Mouse (Mus musculus) spleen, adult 2 months (tissue): ENCODE data around the gene Vwa5b2. TPM values are rescaled to one million over a fixed set of nuclear protein-coding genes. Genes with fewer than 3 reads are reported as not detected.

ENCODE experiments used
- DNase-seq, 2 experiments: peaks; one replicate each; pipeline versions ENCODE4 v3.0.0 to v3.0.0-alpha.2; 2012 to 2021; ENCODE audit warnings: low spot score in 2 of 2, low read depth in 1 of 2
- H3K27ac ChIP-seq: fragments of 200-500 bp; 2 replicates; pipeline ENCODE4 v1.5.1; 2012; ENCODE audit warnings: low read length, inconsistent platforms; ENCODE audit not compliant: insufficient read depth
- H3K27me3 ChIP-seq: fragments of 200-500 bp; 2 replicates; pipeline ENCODE4 v1.6.1; 2012; ENCODE audit warnings: mild to moderate bottlenecking, moderate library complexity, low read length, inconsistent platforms; ENCODE audit not compliant: control insufficient read depth, insufficient read depth
- H3K36me3 ChIP-seq: fragments of 200-500 bp; 2 replicates; pipeline ENCODE4 v1.6.1; 2012; ENCODE audit warnings: mild to moderate bottlenecking, low read length, inconsistent platforms; ENCODE audit not compliant: control insufficient read depth, insufficient read depth
- H3K4me1 ChIP-seq: fragments of 200-500 bp; 2 replicates; pipeline ENCODE4 v1.6.1; 2011; ENCODE audit warnings: inconsistent platforms; ENCODE audit not compliant: control insufficient read depth, insufficient read depth, insufficient read length
- H3K4me3 ChIP-seq: fragments of 200-500 bp; 2 replicates; pipeline ENCODE4 v1.5.1; 2011; ENCODE audit warnings: mild to moderate bottlenecking, inconsistent platforms; ENCODE audit not compliant: insufficient read depth, insufficient read length; ENCODE audit errors: extremely low read depth
- CTCF ChIP-seq: fragments of 200-500 bp; IDR thresholded peaks from 2 replicates; pipeline ENCODE4 v1.5.1; 2011; ENCODE audit warnings: mild to moderate bottlenecking, inconsistent platforms; ENCODE audit not compliant: insufficient read depth, insufficient read length, insufficient replicate concordance; ENCODE audit errors: extremely low read depth
- POLR2A ChIP-seq: fragments of 200-500 bp; IDR thresholded peaks from 2 replicates; pipeline ENCODE4 v1.6.1; 2011; ENCODE audit warnings: low read depth, low read length, inconsistent platforms
- WGBS: fragments of 180-500 bp; shearing (Covaris S2); methylation state at CpG from one replicate; pipeline ENCODE4 v1.1.7; 2018; 5-methylcytosine and 5-hydroxymethylcytosine counted together
- polyA plus RNA-seq: library from polyadenylated mRNA; depleted of rRNA; stranded (reverse); fragments of >200 nt; gene quantifications from 2 replicates; pipeline ENCODE4 v1.2.3, GENCODE M21; 2012; rRNA removed

The Vwa5b2 gene
- polyA plus RNA-seq, 1 experiment, result 0.07 TPM

- H3K36me3 ChIP-seq, result no peaks in the 10 kb centered on the region
- H3K4me3 ChIP-seq, result no peak overlapping the region
- no peak for TF ChIP-seq POLR2A
- TF ChIP-seq CTCF, result no peak
- H3K4me1 ChIP-seq, result no peaks in the 10 kb centered on the region
- no peak for DNase-seq
- H3K27ac ChIP-seq, result no peak overlapping the region
- no peaks in the 10 kb centered on the region for H3K27me3 ChIP-seq
- WGBS, result 86% methylated on average over 8 of the region's 8 CpGs
These were observed 49.1 kb downstream of the Vwa5b2 start for GRCm38 (mm10) chr16:20638367-20638766.

GRCm38 (mm10) chr16:20642161-20642560, 52.9 kb downstream of the Vwa5b2 start:
- Histone ChIP-seq H3K4me3 (no peak overlapping the region), H3K27me3 (no peaks in the 10 kb centered on the region), H3K27ac (no peak overlapping the region), H3K4me1 (no peaks in the 10 kb centered on the region), H3K36me3 (no peaks in the 10 kb centered on the region)
- 2% methylated on average over 8 of the region's 8 CpGs for WGBS
- peak in 1 of 2 experiments; percentile 51 for DNase-seq
- TF ChIP-seq CTCF, result peak; percentile 70; the same call in 1 of the 2 replicates
- TF ChIP-seq POLR2A, result no peak

DNA sequence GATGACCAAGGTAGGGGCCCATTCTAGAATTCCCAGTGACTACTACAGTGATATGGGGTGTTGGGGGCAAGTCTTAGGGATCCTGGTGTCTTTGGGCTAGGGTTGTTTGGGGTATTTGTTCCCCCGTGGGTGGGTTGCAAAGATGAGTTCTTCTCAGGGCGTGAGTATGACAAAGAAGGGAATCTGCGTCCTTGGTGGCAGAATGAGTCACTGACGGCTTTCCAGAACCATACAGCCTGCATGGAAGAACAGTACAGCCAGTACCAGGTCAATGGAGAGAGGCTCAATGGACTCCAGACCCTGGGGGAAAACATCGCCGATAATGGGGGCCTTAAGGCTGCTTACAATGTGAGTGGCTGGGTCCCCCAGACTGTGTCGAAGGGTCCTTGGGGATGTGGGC, 54.6 kb downstream of the Vwa5b2 start:
- Histone ChIP-seq H3K4me3 (no peak overlapping the region), H3K4me1 (no peaks in the 10 kb centered on the region), H3K27ac (no peak overlapping the region), H3K27me3 (no peaks in the 10 kb centered on the region), H3K36me3 (no peaks in the 10 kb centered on the region)
- 87% methylated on average over 7 of the region's 7 CpGs for WGBS
- TF ChIP-seq CTCF (no peak), POLR2A (no peak)
- no peak for DNase-seq

- TF ChIP-seq POLR2A, result peak; percentile 50
- TF ChIP-seq CTCF, result no peak
- Histone ChIP-seq H3K27ac (peak within 1 kb of the TSS; percentile 27), H3K4me3 (peak within 1 kb of the TSS; percentile 71), H3K4me1 (peaks cover 2% of the 10 kb centered on the region; the same call in 1 of the 2 replicates), H3K36me3 (peaks cover 18% of the 10 kb centered on the region), H3K27me3 (no peaks in the 10 kb centered on the region)
- WGBS, result 1% methylated on average over 46 of the region's 46 CpGs
- DNase-seq, result peak; percentile 55 to 92
These were observed 62.0 kb downstream of the Vwa5b2 start, which contains the start of gene Psmd2 for GRCm38 (mm10) chr16:20651076-20651946. Psmd2 (plus strand) TSS chr16:20651652.

DNA sequence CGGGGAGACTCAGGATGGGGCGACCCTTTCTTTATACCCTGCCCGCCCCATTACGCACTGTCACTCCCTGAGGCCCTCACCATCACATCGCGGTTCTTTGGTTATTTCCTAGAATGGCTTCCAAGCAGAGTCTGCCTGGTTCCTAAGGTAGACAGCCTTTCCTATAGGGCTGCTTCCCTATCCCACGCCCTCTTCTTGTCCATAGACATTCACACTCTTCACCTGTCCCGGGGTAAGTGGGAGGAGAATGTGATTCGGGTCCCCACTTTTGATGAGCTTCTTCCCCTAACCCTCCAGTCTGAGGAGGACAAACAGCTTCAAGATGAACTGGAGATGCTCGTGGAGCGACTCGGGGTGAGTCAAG, 62.7 kb downstream of the Vwa5b2 start:
- no peaks in the 10 kb centered on the region for H3K27me3 ChIP-seq

DNA sequence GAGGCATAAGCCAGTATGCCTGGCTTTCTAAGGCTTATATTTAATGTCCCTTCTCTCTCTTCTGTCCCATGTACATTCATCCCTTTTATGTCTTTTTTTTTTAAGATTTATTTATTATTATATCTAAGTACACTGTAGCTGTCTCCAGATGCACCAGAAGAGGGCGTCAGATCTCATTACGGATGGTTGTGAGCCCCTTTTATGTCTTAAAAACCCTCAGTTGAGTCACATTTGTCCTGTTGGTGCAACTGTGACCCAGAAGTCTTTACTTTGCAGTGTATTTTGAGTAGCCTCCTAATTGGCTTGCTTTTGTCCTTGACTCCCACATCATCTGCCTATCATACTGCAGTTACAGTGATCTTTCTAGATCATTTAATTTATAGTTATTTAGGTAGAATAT, 64.0 kb downstream of the Vwa5b2 start:
- Histone ChIP-seq H3K36me3 (peaks cover 32% of the 10 kb centered on the region), H3K4me3 (no peak overlapping the region), H3K27ac (no peak overlapping the region), H3K27me3 (no peaks in the 10 kb centered on the region), H3K4me1 (peaks cover 2% of the 10 kb centered on the region; the same call in 1 of the 2 replicates)
- 59% methylated on average over 2 of the region's 2 CpGs for WGBS
- no peak for DNase-seq
- TF ChIP-seq CTCF, result no peak
- TF ChIP-seq POLR2A, result no peak

More for the DNA sequence above, 62.7 kb downstream of the Vwa5b2 start:
- H3K36me3 ChIP-seq, result peaks cover 23% of the 10 kb centered on the region
- no peak overlapping the region; the same call in 1 of the 2 replicates for H3K27ac ChIP-seq
- H3K4me1 ChIP-seq, result peaks cover 2% of the 10 kb centered on the region; the same call in 1 of the 2 replicates
- 5% methylated on average over 12 of the region's 12 CpGs for WGBS
- H3K4me3 ChIP-seq, result peak overlapping the region; percentile 71
- DNase-seq, result no peak
- no peak for TF ChIP-seq CTCF
- TF ChIP-seq POLR2A, result no peak

Other genes with a start within 250 kb of the Vwa5b2 start
- gene Abcc5, start 163.1 kb upstream of the Vwa5b2 start, polyA plus RNA-seq, result 48.8 and 55.4 TPM in 2 replicates
- 16.6 and 17.5 TPM in 2 replicates for gene Eif2b5, start 90.7 kb upstream of the Vwa5b2 start, polyA plus RNA-seq
- 25.0 and 30.8 TPM in 2 replicates for gene Dvl3, start 72.5 kb upstream of the Vwa5b2 start, polyA plus RNA-seq
- gene Ap2m1, start 54.0 kb upstream of the Vwa5b2 start, polyA plus RNA-seq, result 241 and 277 TPM in 2 replicates
- 27.3 and 32.6 TPM in 2 replicates for gene Abcf3, start 40.9 kb upstream of the Vwa5b2 start, polyA plus RNA-seq
- 9.2 and 10.8 TPM in 2 replicates for gene Eef1akmt4, start 22.1 kb downstream of the Vwa5b2 start, polyA plus RNA-seq
- gene Gm49333, start 22.1 kb downstream of the Vwa5b2 start, polyA plus RNA-seq, result 0.02 TPM in 1 of 2 replicates, not detected in the other
- gene Alg3, start 22.3 kb downstream of the Vwa5b2 start, polyA plus RNA-seq, result 18.5 and 19.6 TPM in 2 replicates
- 1.3 and 1.4 TPM in 2 replicates for gene Camk2n2, start 31.8 kb downstream of the Vwa5b2 start, polyA plus RNA-seq
- 0.07 and 0.15 TPM in 2 replicates for gene Ece2, start 40.4 kb downstream of the Vwa5b2 start, polyA plus RNA-seq
- gene Psmd2, start 62.2 kb downstream of the Vwa5b2 start, polyA plus RNA-seq, result 41.8 and 42.7 TPM in 2 replicates
- 257 and 351 TPM in 2 replicates for gene Eif4g1, start 78.8 kb downstream of the Vwa5b2 start, polyA plus RNA-seq
- 5.9 and 8.3 TPM in 2 replicates for gene Fam131a, start 103.8 kb downstream of the Vwa5b2 start, polyA plus RNA-seq
- gene Polr2h, start 128.2 kb downstream of the Vwa5b2 start, polyA plus RNA-seq, result 8.5 and 10.0 TPM in 2 replicates
- 8.5 and 12.1 TPM in 2 replicates for gene Clcn2, start 128.3 kb downstream of the Vwa5b2 start, polyA plus RNA-seq
- gene Chrd, start 143.7 kb downstream of the Vwa5b2 start, polyA plus RNA-seq, result 0.63 and 1.6 TPM in 2 replicates
- 0.09 and 0.19 TPM in 2 replicates for gene Thpo, start 145.0 kb downstream of the Vwa5b2 start, polyA plus RNA-seq